Mouse (Mus musculus) CH12.LX (cell line): ENCODE measurements around the gene Mtap. TPM values are rescaled to one million over a fixed set of nuclear protein-coding genes. Genes with fewer than 3 reads are reported as not detected.

Experiments used
- DNase-seq: peaks from one replicate; pipeline ENCODE4 v3.0.0-alpha.2; 2013; ENCODE audit errors: extremely low read depth
- H3K27ac ChIP-seq: 2 replicates; pipeline ENCODE4 v1.5.1; 2012; ENCODE audit warnings: low read depth, mild to moderate bottlenecking, control low read depth, moderate library complexity; ENCODE audit not compliant: insufficient read depth
- H3K27me3 ChIP-seq: replicated peaks from 2 replicates; pipeline ENCODE3; 2012; ENCODE audit warnings: inconsistent platforms
- H3K36me3 ChIP-seq, 2 experiments: replicated peaks in 1 of 2; 2 replicates each; pipeline versions ENCODE3 to v1.6.1; 2012; ENCODE audit warnings: inconsistent platforms in 1 of 2, low read length in 1 of 2, mild to moderate bottlenecking in 1 of 2, mixed read lengths in 1 of 2, moderate library complexity in 1 of 2; ENCODE audit not compliant: control insufficient read depth in 1 of 2, insufficient read depth in 1 of 2
- H3K4me1 ChIP-seq, 2 experiments: 2 replicates each; pipeline ENCODE4 v1.6.1; 2012; ENCODE audit warnings: inconsistent platforms in 1 of 2, moderate library complexity in 1 of 2; ENCODE audit not compliant: insufficient read depth in 2 of 2, control insufficient read depth in 1 of 2
- H3K4me2 ChIP-seq: 2 replicates; pipeline ENCODE4 v1.6.1; 2012; ENCODE audit warnings: low read depth, mild to moderate bottlenecking, control low read depth; ENCODE audit not compliant: poor library complexity, insufficient read depth, severe bottlenecking
- H3K4me3 ChIP-seq, 3 experiments: fragments of 150-350 bp in 1 of 3; sonication (generic) in 1 of 3; replicated peaks in 1 of 3; 2 replicates each; pipeline versions ENCODE3 to v1.5.1; 2011 to 2012; ENCODE audit warnings: low read depth in 2 of 3, low read length in 2 of 3, mild to moderate bottlenecking in 2 of 3, moderate library complexity in 2 of 3, control low read depth in 1 of 3, improper control_type of control experiment in 1 of 3, inconsistent platforms in 1 of 3, mixed read lengths in 1 of 3; ENCODE audit not compliant: poor library complexity in 1 of 3
- H3K79me2 ChIP-seq: replicated peaks from 2 replicates; pipeline ENCODE4 v1.6.1; 2012; ENCODE audit warnings: mild to moderate bottlenecking, moderate library complexity; ENCODE audit not compliant: control insufficient read depth, poor library complexity, insufficient read depth, severe bottlenecking; ENCODE audit errors: extremely low read depth
- H3K9ac ChIP-seq: 2 replicates; pipeline ENCODE4 v1.6.1; 2012; ENCODE audit warnings: low read depth, mild to moderate bottlenecking, control low read depth, moderate library complexity; ENCODE audit not compliant: insufficient read depth
- H3K9me3 ChIP-seq: replicated peaks from 2 replicates; pipeline ENCODE3; 2012; ENCODE audit warnings: low read length, inconsistent platforms, mixed read lengths
- CHD2 ChIP-seq: IDR thresholded peaks from 2 replicates; pipeline ENCODE4 v1.6.1; 2011; ENCODE audit warnings: low read length, improper control_type of control experiment
- CTCF ChIP-seq, 2 experiments: IDR thresholded peaks in 1 of 2; conservative IDR thresholded peaks in 1 of 2; 2 replicates each; pipeline ENCODE4 v1.5.1; 2011 to 2012; ENCODE audit warnings: low read depth in 2 of 2, low read length in 2 of 2, improper control_type of control experiment in 1 of 2, inconsistent platforms in 1 of 2, mild to moderate bottlenecking in 1 of 2, moderate library complexity in 1 of 2
- ELF1 ChIP-seq: IDR thresholded peaks from 2 replicates; pipeline ENCODE4 v1.6.1; 2014; ENCODE audit warnings: low read depth, mild to moderate bottlenecking, inconsistent platforms, low read length, improper control_type of control experiment
- EP300 ChIP-seq: IDR thresholded peaks from 2 replicates; pipeline ENCODE4 v1.6.1; 2011; ENCODE audit warnings: low read length, improper control_type of control experiment
- GABPA ChIP-seq: IDR thresholded peaks from 2 replicates; pipeline ENCODE4 v1.6.1; 2012; ENCODE audit warnings: low read depth, low read length, improper control_type of control experiment, inconsistent platforms; ENCODE audit not compliant: insufficient replicate concordance
- HCFC1 ChIP-seq: IDR thresholded peaks from 2 replicates; pipeline ENCODE4 v1.6.1; 2012; ENCODE audit warnings: low read depth, mild to moderate bottlenecking, inconsistent platforms, low read length, improper control_type of control experiment
- IRF4 ChIP-seq: IDR thresholded peaks from 2 replicates; pipeline ENCODE4 v1.6.1; 2014; ENCODE audit warnings: low read depth, mild to moderate bottlenecking, inconsistent platforms, low read length, improper control_type of control experiment
- JUN ChIP-seq: IDR thresholded peaks from 2 replicates; pipeline ENCODE4 v1.6.1; 2011; ENCODE audit warnings: low read depth, mild to moderate bottlenecking, low read length, improper control_type of control experiment, moderate library complexity; ENCODE audit not compliant: insufficient read depth
- JUND ChIP-seq: conservative IDR thresholded peaks from 2 replicates; pipeline ENCODE4 v1.6.1; 2011; ENCODE audit warnings: low read depth, low read length, improper control_type of control experiment
- KAT2A ChIP-seq: IDR thresholded peaks from 2 replicates; pipeline ENCODE4 v1.6.1; 2012; ENCODE audit warnings: low read length, improper control_type of control experiment, inconsistent platforms; ENCODE audit not compliant: insufficient replicate concordance
- MAFK ChIP-seq: IDR thresholded peaks from 2 replicates; pipeline ENCODE4 v1.6.1; 2011; ENCODE audit warnings: low read length, improper control_type of control experiment; ENCODE audit not compliant: insufficient replicate concordance
- MAX ChIP-seq: IDR thresholded peaks from 2 replicates; pipeline ENCODE4 v1.6.1; 2011; ENCODE audit warnings: low read length, improper control_type of control experiment
- MAZ ChIP-seq: IDR thresholded peaks from 2 replicates; pipeline ENCODE4 v1.6.1; 2012; ENCODE audit warnings: low read depth, mild to moderate bottlenecking, inconsistent platforms, low read length, improper control_type of control experiment, moderate library complexity
- MEF2A ChIP-seq: IDR thresholded peaks from 2 replicates; pipeline ENCODE4 v1.6.1; 2014; ENCODE audit warnings: low read depth, mild to moderate bottlenecking, inconsistent platforms, low read length, improper control_type of control experiment, borderline replicate concordance
- MXI1 ChIP-seq: IDR thresholded peaks from 2 replicates; pipeline ENCODE4 v1.6.1; 2011; ENCODE audit warnings: mild to moderate bottlenecking, low read depth, low read length, improper control_type of control experiment
- NELFE ChIP-seq: IDR thresholded peaks from 2 replicates; pipeline ENCODE4 v1.6.1; 2011; ENCODE audit warnings: low read depth, low read length, improper control_type of control experiment
- NRF1 ChIP-seq: IDR thresholded peaks from 2 replicates; pipeline ENCODE4 v1.6.1; 2014; ENCODE audit warnings: low read depth, mild to moderate bottlenecking, inconsistent platforms, low read length, improper control_type of control experiment, moderate library complexity
- PAX5 ChIP-seq: IDR thresholded peaks from 2 replicates; pipeline ENCODE4 v1.6.1; 2012; ENCODE audit warnings: low read length, inconsistent platforms, mixed read lengths
- POLR2A ChIP-seq: IDR thresholded peaks from 2 replicates; pipeline ENCODE4 v1.6.1; 2011; ENCODE audit warnings: low read depth, mild to moderate bottlenecking, improper control_type of control experiment, low read length
- RAD21 ChIP-seq: IDR thresholded peaks from 2 replicates; pipeline ENCODE4 v1.6.1; 2011; ENCODE audit warnings: low read depth, mild to moderate bottlenecking, low read length, improper control_type of control experiment, moderate library complexity
- RCOR1 ChIP-seq: conservative IDR thresholded peaks from 2 replicates; pipeline ENCODE4 v1.6.1; 2012; ENCODE audit warnings: low read depth, mild to moderate bottlenecking, inconsistent platforms, low read length, improper control_type of control experiment
- SIN3A ChIP-seq: IDR thresholded peaks from 2 replicates; pipeline ENCODE4 v1.6.1; 2012; ENCODE audit warnings: low read length, improper control_type of control experiment, inconsistent platforms
- UBTF ChIP-seq: IDR thresholded peaks from 2 replicates; pipeline ENCODE4 v1.6.1; 2012; ENCODE audit warnings: low read depth, mild to moderate bottlenecking, inconsistent platforms, low read length, improper control_type of control experiment, moderate library complexity
- USF1 ChIP-seq: IDR thresholded peaks from 2 replicates; pipeline ENCODE4 v1.6.1; 2014; ENCODE audit warnings: low read depth, mild to moderate bottlenecking, inconsistent platforms, low read length, improper control_type of control experiment
- USF2 ChIP-seq: conservative IDR thresholded peaks from 2 replicates; pipeline ENCODE4 v1.6.1; 2011; ENCODE audit warnings: low read depth, low read length, improper control_type of control experiment
- ZKSCAN1 ChIP-seq: IDR thresholded peaks from 2 replicates; pipeline ENCODE4 v1.6.1; 2012; ENCODE audit warnings: low read depth, inconsistent platforms, low read length, improper control_type of control experiment, borderline replicate concordance
- ZMIZ1 ChIP-seq: IDR thresholded peaks from 2 replicates; pipeline ENCODE4 v1.6.1; 2012; ENCODE audit warnings: low read depth, mild to moderate bottlenecking, inconsistent platforms, low read length, improper control_type of control experiment
- ZNF384 ChIP-seq: IDR thresholded peaks from 2 replicates; pipeline ENCODE4 v1.6.1; 2012; ENCODE audit warnings: low read depth, low read length, improper control_type of control experiment, inconsistent platforms
- dilution Hi-C: fragments of 300-500 bp; cut with MboI; formaldehyde crosslinking; loops from 2 replicates; pipeline ENCODE4 v1.14.3; 2020; ENCODE audit warnings: low sequenced_read_pairs; ENCODE audit not compliant: extremely low pct_unique_long_range_greater_than_20kb, extremely low pct_ligation_motif_present
- in situ Hi-C: fragments of 300-500 bp; cut with MboI; formaldehyde crosslinking; loops from 3 replicates; pipeline ENCODE4 v1.14.3; 2019; ENCODE audit warnings: low sequenced_read_pairs, low pct_ligation_motif_present, low pct_unique_long_range_greater_than_20kb, mixed read lengths
- polyA plus RNA-seq: library from polyadenylated mRNA; unstranded; fragments of >175 nt; gene quantifications from 2 replicates; pipeline ENCODE4 v1.2.1, GENCODE M21; 2012; ENCODE audit warnings: low read depth; ENCODE audit not compliant: insufficient read length
- total RNA-seq, 2 experiments: library from RNA; depleted of rRNA; stranded (reverse); fragments of 300-350 nt in 1 of 2; fragments of >200 nt in 1 of 2; gene quantifications; 2 replicates each; pipeline ENCODE4 v1.2.3; 2012 to 2014

Gene Mtap
- total and polyA plus RNA-seq, 3 experiments: not detected

DNA sequence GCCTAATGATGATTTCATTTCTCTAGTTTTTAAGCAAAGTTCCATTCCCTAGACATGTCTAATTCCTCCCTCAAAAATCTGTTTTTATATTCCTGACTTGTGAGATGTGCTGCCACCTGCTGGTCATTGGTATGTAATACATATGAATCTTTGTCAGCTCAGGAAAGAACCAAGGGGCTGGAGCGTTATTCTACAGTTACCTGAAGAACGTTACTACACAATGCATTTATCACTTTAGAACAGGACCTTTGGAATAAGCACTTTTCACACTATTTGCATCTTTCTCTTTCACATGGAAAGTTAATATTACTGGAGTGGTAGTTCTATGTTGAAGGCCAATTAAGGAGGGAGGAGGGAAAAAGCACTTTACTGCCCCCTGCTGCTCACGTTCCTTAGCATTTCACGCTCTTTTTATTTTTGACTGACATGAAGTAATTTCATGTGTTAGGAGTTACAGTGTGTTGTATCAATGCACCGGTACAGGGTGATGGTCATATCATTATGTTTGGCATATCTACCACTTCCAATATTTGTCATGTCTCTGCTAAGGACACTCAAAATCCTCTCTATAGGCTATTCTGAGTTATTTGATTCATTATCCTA is 7.5 kb upstream of the Mtap start:
- dilution Hi-C loops: no loop called here
- Histone ChIP-seq H3K4me2 (no peak overlapping the region), H3K4me3 (no peak overlapping the region), H3K36me3 (no peaks in the 10 kb centered on the region), H3K79me2 (no peaks in the 10 kb centered on the region), H3K27ac (no peak overlapping the region), H3K27me3 (no peaks in the 10 kb centered on the region), H3K4me1 (no peaks in the 10 kb centered on the region), H3K9me3 (no peaks in the 10 kb centered on the region), H3K9ac (no peak overlapping the region)
- in situ Hi-C loops: no loop called here
- DNase-seq: no peak
- TF ChIP-seq MAFK (no peak), ZMIZ1 (no peak), CTCF (conservative IDR thresholded peaks at IDR 0.05 in 1 of 2, IDR thresholded peaks at IDR 0.05 in 1 of 2; ENCODE audit: low read depth in 2 of 2, low read length in 2 of 2) (no peak), ZKSCAN1 (no peak), RAD21 (no peak), NELFE (no peak), POLR2A (no peak), EP300 (no peak), NRF1 (no peak), UBTF (no peak), MAZ (no peak), PAX5 (no peak), IRF4 (no peak), ZNF384 (no peak), USF2 (no peak), JUN (no peak), ELF1 (no peak), JUND (no peak)

DNA sequence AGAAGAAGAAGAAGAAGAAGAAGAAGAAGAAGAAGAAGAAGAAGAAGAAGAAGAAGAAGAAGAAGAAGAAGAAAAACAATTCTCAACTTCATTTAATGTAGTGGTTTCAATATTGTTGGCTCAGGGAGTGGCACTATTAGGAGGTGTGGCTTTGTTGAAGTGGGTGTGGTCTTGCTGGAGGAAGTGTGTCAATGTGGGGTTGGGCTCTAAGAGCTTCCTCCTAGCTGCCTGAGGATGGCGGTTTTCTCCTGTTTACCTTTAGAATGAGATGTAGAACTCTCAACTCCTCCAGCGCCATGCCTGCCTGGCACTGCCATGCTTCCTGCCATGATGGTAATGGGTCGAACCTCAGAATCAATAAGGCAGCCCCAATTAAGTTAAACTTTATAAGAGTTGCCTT is 5.1 kb upstream of the Mtap start:
- in situ Hi-C loops (no loop called here), dilution Hi-C loops (no loop called here)
- H3K9me3 ChIP-seq: no peaks in the 10 kb centered on the region
- H3K4me3 ChIP-seq: no peak overlapping the region
- H3K4me1 ChIP-seq: no peaks in the 10 kb centered on the region
- H3K9ac ChIP-seq: no peak overlapping the region
- no peaks in the 10 kb centered on the region for H3K36me3 ChIP-seq
- no peak for TF ChIP-seq JUND
- no peak for TF ChIP-seq NELFE
- no peak for TF ChIP-seq RCOR1
- TF ChIP-seq PAX5: no peak
- TF ChIP-seq IRF4: no peak
- no peak for TF ChIP-seq CTCF (conservative IDR thresholded peaks at IDR 0.05 in 1 of 2, IDR thresholded peaks at IDR 0.05 in 1 of 2; ENCODE audit: low read depth in 2 of 2, low read length in 2 of 2)
- no peak for TF ChIP-seq MAX
- TF ChIP-seq MEF2A: no peak
- TF ChIP-seq JUN: no peak
- TF ChIP-seq HCFC1: no peak
- TF ChIP-seq KAT2A: no peak
- no peak for TF ChIP-seq MXI1
- TF ChIP-seq CHD2: no peak
- no peak for TF ChIP-seq SIN3A
- TF ChIP-seq NRF1: no peak
- no peak for TF ChIP-seq USF1
- no peak for TF ChIP-seq GABPA
- no peak overlapping the region for H3K4me2 ChIP-seq
- no peak for DNase-seq
- H3K27me3 ChIP-seq: no peaks in the 10 kb centered on the region
- no peaks in the 10 kb centered on the region for H3K79me2 ChIP-seq
- H3K27ac ChIP-seq: no peak overlapping the region
